Mouse (Mus musculus) heart, postnatal 0 days (tissue): ENCODE results near the gene Dus2.

Experiments
- CTCF ChIP-seq: IDR thresholded peaks from 2 replicates; pipeline ENCODE4 v1.5.1; 2016; ENCODE audit warnings: antibody characterized with exemption, control low read depth, low read depth
- EP300 ChIP-seq: IDR thresholded peaks from 2 replicates; pipeline ENCODE4 v1.6.1; 2016; ENCODE audit warnings: antibody characterized with exemption, low read depth

- TF ChIP-seq CTCF (no peak), EP300 (no peak)
Measured at GRCm38 (mm10) chr8:106004538-106005207, 13.5 kb downstream of the Dus2 start.
